Mouse (Mus musculus): ENCODE data around the gene Arsb.

- TF ChIP-seq CTCF (IDR thresholded peaks at IDR 0.05; ENCODE audit: borderline replicate concordance, insufficient read depth, low read length) (no peak), POLR2A (IDR thresholded peaks at IDR 0.05; ENCODE audit: low read depth, low read length) (no peak)
Observed at GRCm38 (mm10) chr13:93761831-93762230, 9.6 kb upstream of the Arsb start.
